Mouse (Mus musculus) bone marrow macrophage, adult 2 months (primary cell): ENCODE measurements around the gene Atp9a. TPM values are rescaled to one million over a fixed set of nuclear protein-coding genes. Genes with fewer than 3 reads are reported as not detected.

ENCODE experiments used
- H3K27ac ChIP-seq: 2 replicates; pipeline ENCODE4 v1.5.1; 2012; ENCODE audit warnings: low read depth, low read length; ENCODE audit not compliant: insufficient read depth
- H3K4me1 ChIP-seq: 2 replicates; pipeline ENCODE4 v1.6.1; 2012; ENCODE audit warnings: low read length; ENCODE audit not compliant: control insufficient read depth, insufficient read depth
- H3K4me3 ChIP-seq: 2 replicates; pipeline ENCODE4 v1.5.1; 2012; ENCODE audit warnings: mild to moderate bottlenecking, low read length, moderate library complexity; ENCODE audit not compliant: insufficient read depth
- CTCF ChIP-seq: IDR thresholded peaks from 2 replicates; pipeline ENCODE4 v1.5.1; 2012; ENCODE audit warnings: low read depth, mild to moderate bottlenecking, low read length, moderate library complexity
- POLR2A ChIP-seq: IDR thresholded peaks from 2 replicates; pipeline ENCODE4 v1.6.1; 2012; ENCODE audit warnings: mild to moderate bottlenecking, low read depth, low read length, borderline replicate concordance
- polyA plus RNA-seq: library from polyadenylated mRNA; stranded (reverse); fragments of >200 nt; gene quantifications from 2 replicates; pipeline ENCODE4 v1.2.4, GENCODE M21; 2012; ENCODE audit not compliant: missing spikeins, insufficient read depth, insufficient read length

The Atp9a gene
- polyA plus RNA-seq, 1 experiment: 1.2 TPM

- no peak overlapping the region for H3K4me3 ChIP-seq
- no peak for TF ChIP-seq CTCF
- no peak for TF ChIP-seq POLR2A
- H3K4me1 ChIP-seq: peaks cover 7% of the 10 kb centered on the region
- no peak overlapping the region for H3K27ac ChIP-seq
These were observed 114.1 kb downstream of the Atp9a start for GRCm38 (mm10) chr2:168627829-168628770.

GRCm38 (mm10) chr2:168626385-168626784, 115.8 kb downstream of the Atp9a start:
- Histone ChIP-seq H3K4me3 (no peak overlapping the region), H3K4me1 (peaks cover 7% of the 10 kb centered on the region), H3K27ac (no peak overlapping the region)
- no peak for TF ChIP-seq POLR2A

- no peak overlapping the region for H3K4me3 ChIP-seq
These were observed 117.1 kb downstream of the Atp9a start for GRCm38 (mm10) chr2:168625091-168625490.

GRCm38 (mm10) chr2:168621111-168621802, 121.0 kb downstream of the Atp9a start:
- H3K4me3 ChIP-seq: no peak overlapping the region
- no peak overlapping the region for H3K27ac ChIP-seq
- H3K4me1 ChIP-seq: peaks cover 7% of the 10 kb centered on the region
- no peak for TF ChIP-seq POLR2A

More at GRCm38 (mm10) chr2:168625091-168625490, 117.1 kb downstream of the Atp9a start:
- TF ChIP-seq POLR2A (no peak), CTCF (no peak)
- Histone ChIP-seq H3K4me1 (peaks cover 7% of the 10 kb centered on the region), H3K27ac (peak overlapping the region; percentile 43)

GRCm38 (mm10) chr2:168618205-168618717, 123.9 kb downstream of the Atp9a start:
- H3K4me3 ChIP-seq: no peak overlapping the region
- no peak overlapping the region for H3K27ac ChIP-seq
- no peaks in the 10 kb centered on the region for H3K4me1 ChIP-seq
- no peak for TF ChIP-seq POLR2A
- no peak for TF ChIP-seq CTCF

GRCm38 (mm10) chr2:168615160-168615559, 127.0 kb downstream of the Atp9a start:
- H3K27ac ChIP-seq: no peak overlapping the region
- H3K4me3 ChIP-seq: no peak overlapping the region
- TF ChIP-seq POLR2A (no peak), CTCF (no peak)
- no peaks in the 10 kb centered on the region for H3K4me1 ChIP-seq

- TF ChIP-seq CTCF (no peak), POLR2A (no peak)
- Histone ChIP-seq H3K27ac (no peak overlapping the region), H3K4me3 (no peak overlapping the region), H3K4me1 (no peaks in the 10 kb centered on the region)
These were observed 127.9 kb downstream of the Atp9a start for GRCm38 (mm10) chr2:168614170-168614872.

- Histone ChIP-seq H3K4me1 (peaks cover 2% of the 10 kb centered on the region; the same call in 1 of the 2 replicates), H3K4me3 (no peak overlapping the region), H3K27ac (no peak overlapping the region)
- TF ChIP-seq POLR2A (no peak), CTCF (no peak)
These were observed 128.9 kb downstream of the Atp9a start for GRCm38 (mm10) chr2:168613092-168613880.

- H3K4me3 ChIP-seq: no peak overlapping the region
- H3K4me1 ChIP-seq: peaks cover 2% of the 10 kb centered on the region; the same call in 1 of the 2 replicates
- TF ChIP-seq POLR2A (no peak), CTCF (no peak)
- no peak overlapping the region for H3K27ac ChIP-seq
These were observed 131.3 kb downstream of the Atp9a start for GRCm38 (mm10) chr2:168610941-168611340.
